Mouse (Mus musculus): Measurements from ENCODE around the gene Cd300ld3. TPM values are rescaled to one million over a fixed set of nuclear protein-coding genes. Genes with fewer than 3 reads are reported as not detected.

The Cd300ld3 gene
- polyA plus RNA-seq, 1 experiment from 2014 or later: not detected

- ATAC-seq (replicated peaks; ENCODE audit: low FRiP score, low read depth) (no peak), DNase-seq (ENCODE audit: low spot score) (peak; percentile 84)
- 39% methylated on average over 18 of the region's 18 CpGs for WGBS
- no peak overlapping the region for H3K4me2 ChIP-seq (ENCODE audit: low read length)
- H3K4me1 ChIP-seq (replicated peaks; ENCODE audit: insufficient read depth, low read length): no peaks in the 10 kb centered on the region
- H3K27ac ChIP-seq: no peak overlapping the region
- H3K36me3 ChIP-seq (ENCODE audit: insufficient read depth, low read length): no peaks in the 10 kb centered on the region
- H3K9ac ChIP-seq (ENCODE audit: low read depth, low read length): no peak overlapping the region
- TF ChIP-seq CTCF (IDR thresholded peaks at IDR 0.05; ENCODE audit: low read depth): peak; percentile 98
- H3K9me3 ChIP-seq (replicated peaks; ENCODE audit: low read length): no peaks in the 10 kb centered on the region
- H3K27me3 ChIP-seq (ENCODE audit: insufficient read depth, low read length): no peaks in the 10 kb centered on the region
- no peak overlapping the region for H3K4me3 ChIP-seq (replicated peaks; ENCODE audit: low read depth, low read length)
Measured at GRCm38 (mm10) chr11:115083376-115084139, 35.3 kb upstream of the Cd300ld3 start.

- TF ChIP-seq CTCF (IDR thresholded peaks at IDR 0.05; ENCODE audit: low read depth): no peak
- H3K27me3 ChIP-seq (ENCODE audit: insufficient read depth, low read length): no peaks in the 10 kb centered on the region
- ATAC-seq (replicated peaks; ENCODE audit: low FRiP score, low read depth): no peak
Measured at GRCm38 (mm10) chr11:115082196-115082595, 34.0 kb upstream of the Cd300ld3 start.

GRCm38 (mm10) chr11:115081373-115081772 is 33.2 kb upstream of the Cd300ld3 start:
- ATAC-seq (replicated peaks; ENCODE audit: low FRiP score, low read depth): no peak; the same call in 1 of the 2 replicates
- no peak for TF ChIP-seq CTCF (IDR thresholded peaks at IDR 0.05; ENCODE audit: low read depth)

More at GRCm38 (mm10) chr11:115082196-115082595, 34.0 kb upstream of the Cd300ld3 start:
- DNase-seq (ENCODE audit: low spot score): peak; percentile 57
- 44% methylated on average over 6 of the region's 6 CpGs for WGBS
- no peak overlapping the region for H3K9ac ChIP-seq (ENCODE audit: low read depth, low read length)
- no peak overlapping the region for H3K4me3 ChIP-seq (replicated peaks; ENCODE audit: low read depth, low read length)
- H3K27ac ChIP-seq: no peak overlapping the region
- no peak overlapping the region for H3K4me2 ChIP-seq (ENCODE audit: low read length)
- no peaks in the 10 kb centered on the region for H3K36me3 ChIP-seq (ENCODE audit: insufficient read depth, low read length)
- no peaks in the 10 kb centered on the region for H3K4me1 ChIP-seq (replicated peaks; ENCODE audit: insufficient read depth, low read length)
- H3K9me3 ChIP-seq (replicated peaks; ENCODE audit: low read length): no peaks in the 10 kb centered on the region

GRCm38 (mm10) chr11:115080886-115081285 is 32.7 kb upstream of the Cd300ld3 start:
- Histone ChIP-seq H3K4me2 (ENCODE audit: low read length) (no peak overlapping the region), H3K36me3 (ENCODE audit: insufficient read depth, low read length) (no peaks in the 10 kb centered on the region), H3K4me1 (replicated peaks; ENCODE audit: insufficient read depth, low read length) (no peaks in the 10 kb centered on the region), H3K27me3 (ENCODE audit: insufficient read depth, low read length) (no peaks in the 10 kb centered on the region), H3K9me3 (replicated peaks; ENCODE audit: low read length) (no peaks in the 10 kb centered on the region), H3K9ac (ENCODE audit: low read depth, low read length) (no peak overlapping the region), H3K27ac (no peak overlapping the region), H3K4me3 (replicated peaks; ENCODE audit: low read depth, low read length) (no peak overlapping the region)
- no peak for ATAC-seq (replicated peaks; ENCODE audit: low FRiP score, low read depth)
- peak; percentile 75 for DNase-seq (ENCODE audit: low spot score)
- TF ChIP-seq CTCF (IDR thresholded peaks at IDR 0.05; ENCODE audit: low read depth): peak; percentile 85
- 34% methylated on average over 13 of the region's 13 CpGs for WGBS

More at GRCm38 (mm10) chr11:115081373-115081772, 33.2 kb upstream of the Cd300ld3 start:
- H3K4me3 ChIP-seq (replicated peaks; ENCODE audit: low read depth, low read length): no peak overlapping the region
- DNase-seq (ENCODE audit: low spot score): no peak
- H3K4me1 ChIP-seq (replicated peaks; ENCODE audit: insufficient read depth, low read length): no peaks in the 10 kb centered on the region
- no peak overlapping the region for H3K9ac ChIP-seq (ENCODE audit: low read depth, low read length)
- H3K9me3 ChIP-seq (replicated peaks; ENCODE audit: low read length): no peaks in the 10 kb centered on the region
- no peak overlapping the region for H3K27ac ChIP-seq
- H3K36me3 ChIP-seq (ENCODE audit: insufficient read depth, low read length): no peaks in the 10 kb centered on the region
- no peak overlapping the region for H3K4me2 ChIP-seq (ENCODE audit: low read length)
- H3K27me3 ChIP-seq (ENCODE audit: insufficient read depth, low read length): no peaks in the 10 kb centered on the region
- 67% methylated on average over 3 of the region's 3 CpGs for WGBS

- Histone ChIP-seq H3K4me3 (replicated peaks; ENCODE audit: low read depth, low read length) (no peak overlapping the region), H3K36me3 (ENCODE audit: insufficient read depth, low read length) (no peaks in the 10 kb centered on the region), H3K4me1 (replicated peaks; ENCODE audit: insufficient read depth, low read length) (no peaks in the 10 kb centered on the region), H3K9me3 (replicated peaks; ENCODE audit: low read length) (no peaks in the 10 kb centered on the region), H3K27me3 (ENCODE audit: insufficient read depth, low read length) (no peaks in the 10 kb centered on the region), H3K9ac (ENCODE audit: low read depth, low read length) (no peak overlapping the region), H3K4me2 (ENCODE audit: low read length) (no peak overlapping the region), H3K27ac (no peak overlapping the region)
- ATAC-seq (replicated peaks; ENCODE audit: low FRiP score, low read depth) (no peak), DNase-seq (ENCODE audit: low spot score) (no peak)
- WGBS: 76% methylated on average over 5 of the region's 5 CpGs
- TF ChIP-seq CTCF (IDR thresholded peaks at IDR 0.05; ENCODE audit: low read depth): no peak
Measured at GRCm38 (mm10) chr11:115078680-115079079, 30.5 kb upstream of the Cd300ld3 start.

- no peak overlapping the region for H3K27ac ChIP-seq
- H3K27me3 ChIP-seq (ENCODE audit: insufficient read depth, low read length): no peaks in the 10 kb centered on the region
- no peaks in the 10 kb centered on the region for H3K9me3 ChIP-seq (replicated peaks; ENCODE audit: low read length)
- no peaks in the 10 kb centered on the region for H3K4me1 ChIP-seq (replicated peaks; ENCODE audit: insufficient read depth, low read length)
- no peak overlapping the region for H3K9ac ChIP-seq (ENCODE audit: low read depth, low read length)
- 95% methylated on average over 1 of the region's 1 CpGs for WGBS
- no peak overlapping the region for H3K4me3 ChIP-seq (replicated peaks; ENCODE audit: low read depth, low read length)
- ATAC-seq (replicated peaks; ENCODE audit: low FRiP score, low read depth) (no peak), DNase-seq (ENCODE audit: low spot score) (no peak)
- H3K36me3 ChIP-seq (ENCODE audit: insufficient read depth, low read length): no peaks in the 10 kb centered on the region
- no peak overlapping the region for H3K4me2 ChIP-seq (ENCODE audit: low read length)
- TF ChIP-seq CTCF (IDR thresholded peaks at IDR 0.05; ENCODE audit: low read depth): no peak
Measured at GRCm38 (mm10) chr11:115077436-115077835, 29.2 kb upstream of the Cd300ld3 start.

Measured in kidney, postnatal 0 days (tissue).